In genomic region chr17:80795453-80796105, GRCm38 (mm10) we compare ENCODE assay signal across 19 mouse cellular contexts.
DNase-seq lines count a peak whose midpoint lies in the region; ATAC-seq lines count a peak whose summit lies in the region.
"Had no signal": no experiment of that assay in that cellular context is flagged by ENCODE, and none has a peak within 500 bp of the region (broad histone marks: within the 10 kb centered on the region; RNA-seq: fewer than 3 reads in every experiment).

No protein-coding gene starts in this region.

- no peak overlapping the region for H3K27ac ChIP-seq in embryonic facial prominence, embryonic 14.5 days (replicated peaks; ENCODE audit: low read depth, low read length)
- H3K27ac ChIP-seq in liver, embryonic 12.5 days = no peak overlapping the region
- no peak overlapping the region for H3K27ac ChIP-seq in midbrain, embryonic 14.5 days (replicated peaks; ENCODE audit: low read depth, low read length)
- H3K27ac ChIP-seq: hindbrain, embryonic 14.5 days; kidney, postnatal 0 days; layer of hippocampus, adult 2 months; macrophage; midbrain, embryonic 10.5 days had no signal

- WGBS in embryonic facial prominence, embryonic 14.5 days = 60% methylated on average over 8 of the region's 8 CpGs
- WGBS in liver, embryonic 12.5 days (ENCODE audit: insufficient replicate concordance) = 65% methylated on average over 8 of the region's 8 CpGs
- WGBS in midbrain, embryonic 14.5 days = 85% methylated on average over 8 of the region's 8 CpGs

- no peaks in the 10 kb centered on the region for H3K9me3 ChIP-seq in embryonic facial prominence, embryonic 14.5 days (ENCODE audit: control insufficient read depth, low read length)
- H3K9me3 ChIP-seq in liver, embryonic 12.5 days (replicated peaks) = no peaks in the 10 kb centered on the region
- no peaks in the 10 kb centered on the region for H3K9me3 ChIP-seq in midbrain, embryonic 14.5 days (ENCODE audit: control insufficient read depth, low read length)
- H3K9me3 ChIP-seq: midbrain, embryonic 10.5 days had no signal

- H3K4me2 ChIP-seq in embryonic facial prominence, embryonic 14.5 days (ENCODE audit: low read depth, low read length) = no peak overlapping the region
- H3K4me2 ChIP-seq in liver, embryonic 12.5 days = no peak overlapping the region
- no peak overlapping the region for H3K4me2 ChIP-seq in midbrain, embryonic 14.5 days (ENCODE audit: low read length)
- H3K4me2 ChIP-seq: hindbrain, embryonic 14.5 days; liver, embryonic 11.5 days had no signal

- H3K4me1 ChIP-seq in embryonic facial prominence, embryonic 14.5 days (ENCODE audit: control insufficient read depth, insufficient read depth, low read length) = peaks cover 11% of the 10 kb centered on the region
- H3K4me1 ChIP-seq in liver, embryonic 12.5 days = no peaks in the 10 kb centered on the region
- H3K4me1 ChIP-seq in midbrain, embryonic 14.5 days (ENCODE audit: control insufficient read depth, insufficient read depth, low read length) = no peaks in the 10 kb centered on the region
- H3K4me1 ChIP-seq: midbrain, embryonic 10.5 days had no signal

- ATAC-seq in embryonic facial prominence, embryonic 14.5 days (ENCODE audit: low read depth) = peak; percentile 91
- ATAC-seq in erythroid progenitor cell, adult 5-6 weeks (replicated peaks; ENCODE audit: low FRiP score, poor library complexity, severe bottlenecking) = no peak
- no peak for ATAC-seq in liver, embryonic 12.5 days
- no peak for ATAC-seq in midbrain, embryonic 14.5 days (ENCODE audit: low FRiP score, low TSS enrichment)
- ATAC-seq: forebrain, postnatal 0 days had no signal

- H3K4me3 ChIP-seq in embryonic facial prominence, embryonic 14.5 days (ENCODE audit: low read depth, low read length) = no peak overlapping the region
- no peak overlapping the region for H3K4me3 ChIP-seq in liver, embryonic 12.5 days
- no peak overlapping the region for H3K4me3 ChIP-seq in midbrain, embryonic 14.5 days (replicated peaks; ENCODE audit: low read depth, low read length)
- H3K4me3 ChIP-seq: layer of hippocampus, adult 2 months; midbrain, embryonic 10.5 days had no signal

- no peaks in the 10 kb centered on the region for H3K36me3 ChIP-seq in embryonic facial prominence, embryonic 14.5 days (ENCODE audit: control insufficient read depth, insufficient read depth, low read length)
- H3K36me3 ChIP-seq in liver, embryonic 12.5 days = no peaks in the 10 kb centered on the region
- no peaks in the 10 kb centered on the region for H3K36me3 ChIP-seq in midbrain, embryonic 14.5 days (ENCODE audit: control insufficient read depth, insufficient read depth, low read length)
- H3K36me3 ChIP-seq: midbrain, embryonic 10.5 days had no signal

- peak; percentile 26 for DNase-seq in kidney, adult 18-20 months
- DNase-seq in kidney, adult 8-10 months = no peak
- peak; percentile 27 for DNase-seq in Muller cell, postnatal 12 days (ENCODE audit: inconsistent ontology term)
- DNase-seq in embryonic facial prominence, embryonic 14.5 days (ENCODE audit: low spot score) = peak; percentile 85
- peak; percentile 35 for DNase-seq in lung, postnatal 14 days
- no peak for DNase-seq in midbrain, embryonic 14.5 days
- DNase-seq: adrenal gland, postnatal 36 days; cerebellum, adult 18-20 months; forebrain, postnatal 0 days; gastrocnemius, postnatal 36 days; thymus, adult 2 months had no signal

- no peak overlapping the region for H3K9ac ChIP-seq in embryonic facial prominence, embryonic 14.5 days (ENCODE audit: low read depth, low read length)
- H3K9ac ChIP-seq in liver, embryonic 12.5 days = no peak overlapping the region
- no peak overlapping the region for H3K9ac ChIP-seq in midbrain, embryonic 14.5 days (replicated peaks; ENCODE audit: low read length)
- H3K9ac ChIP-seq: forebrain, postnatal 0 days; hindbrain, embryonic 14.5 days had no signal

- H3K27me3 ChIP-seq in embryonic facial prominence, embryonic 14.5 days (replicated peaks; ENCODE audit: control insufficient read depth, insufficient read depth, low read length) = no peaks in the 10 kb centered on the region
- no peaks in the 10 kb centered on the region for H3K27me3 ChIP-seq in liver, embryonic 12.5 days (replicated peaks)
- H3K27me3 ChIP-seq in midbrain, embryonic 14.5 days (ENCODE audit: control insufficient read depth, insufficient read depth, low read length) = no peaks in the 10 kb centered on the region

Comparison
In these comparisons a context has a peak if more than half of its experiments do, and no peak if none do; other contexts are left out.
1. DNase-seq: peak in kidney, adult 18-20 months (single experiment), Muller cell, postnatal 12 days (single experiment), embryonic facial prominence, embryonic 14.5 days (single experiment) and lung, postnatal 14 days (single experiment); none in kidney, adult 8-10 months (0 of 2) and midbrain, embryonic 14.5 days (single experiment).